In the genomic region with DNA sequence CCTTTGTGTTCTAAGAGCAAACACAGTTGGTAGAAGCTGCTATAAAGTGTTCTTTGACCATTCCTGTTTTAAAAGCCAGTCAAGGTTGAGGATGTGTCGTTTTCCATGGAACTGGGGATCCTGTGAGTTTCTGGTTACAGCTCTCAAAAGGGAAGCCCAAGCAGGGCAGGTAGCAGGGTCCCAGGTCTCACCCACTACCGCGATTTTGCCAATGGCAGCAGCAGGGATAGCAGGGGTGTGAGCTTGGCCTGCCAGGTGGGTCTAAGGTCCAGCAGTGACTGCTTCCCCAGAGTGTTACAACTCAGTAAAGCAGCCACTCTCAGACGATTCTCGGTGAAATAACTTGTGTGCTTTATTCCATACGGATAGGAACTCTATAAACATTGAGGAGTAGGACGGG, we compare ENCODE assay signal across 21 mouse cellular contexts. TPM values are rescaled to one million over a fixed set of nuclear protein-coding genes. Genes with fewer than 3 reads are reported as not detected.
DNase-seq lines count a peak whose midpoint lies in the region; ATAC-seq lines count a peak whose summit lies in the region.
"Had no signal": no experiment of that assay in that cellular context is flagged by ENCODE, and none has a peak within 500 bp of the region (broad histone marks: within the 10 kb centered on the region; RNA-seq: fewer than 3 reads in every experiment).

No protein-coding gene starts in this region.

- H3K36me3 ChIP-seq in heart, embryonic 10.5 days: no peaks in the 10 kb centered on the region
- H3K36me3 ChIP-seq in kidney, embryonic 16.5 days (ENCODE audit: insufficient read depth, low read length): no peaks in the 10 kb centered on the region
- no peaks in the 10 kb centered on the region for H3K36me3 ChIP-seq in neural tube, embryonic 12.5 days
- H3K36me3 ChIP-seq in neural tube, embryonic 15.5 days: no peaks in the 10 kb centered on the region
- H3K36me3 ChIP-seq: heart, embryonic 15.5 days; midbrain, embryonic 13.5 days had no signal

- H3K4me2 ChIP-seq in kidney, embryonic 16.5 days (replicated peaks; ENCODE audit: low read depth, low read length): no peak overlapping the region
- no peak overlapping the region for H3K4me2 ChIP-seq in neural tube, embryonic 12.5 days (replicated peaks)
- H3K4me2 ChIP-seq in neural tube, embryonic 15.5 days: no peak overlapping the region
- H3K4me2 ChIP-seq: embryonic facial prominence, embryonic 12.5 days; heart, embryonic 15.5 days; hindbrain, embryonic 14.5 days; midbrain, embryonic 13.5 days had no signal

- WGBS in heart, embryonic 10.5 days: 84% methylated on average over 7 of the region's 7 CpGs
- 45% methylated on average over 7 of the region's 7 CpGs for WGBS in kidney, embryonic 16.5 days
- WGBS in neural tube, embryonic 12.5 days: 76% methylated on average over 7 of the region's 7 CpGs
- WGBS in neural tube, embryonic 15.5 days: 71% methylated on average over 7 of the region's 7 CpGs

- H3K4me3 ChIP-seq in heart, embryonic 10.5 days: no peak overlapping the region
- no peak overlapping the region for H3K4me3 ChIP-seq in kidney, embryonic 16.5 days (ENCODE audit: low read length)
- H3K4me3 ChIP-seq in neural tube, embryonic 12.5 days: no peak overlapping the region
- no peak overlapping the region for H3K4me3 ChIP-seq in neural tube, embryonic 15.5 days (replicated peaks)
- H3K4me3 ChIP-seq: embryonic facial prominence, embryonic 12.5 days; heart, embryonic 15.5 days; midbrain, embryonic 13.5 days had no signal

- H3K27ac ChIP-seq in heart, embryonic 10.5 days: no peak overlapping the region
- H3K27ac ChIP-seq in kidney, embryonic 16.5 days (ENCODE audit: low read length): peak overlapping the region; percentile 71; the same call in 1 of the 2 replicates
- H3K27ac ChIP-seq in neural tube, embryonic 12.5 days: no peak overlapping the region
- H3K27ac ChIP-seq in neural tube, embryonic 15.5 days (replicated peaks): no peak overlapping the region
- H3K27ac ChIP-seq: embryonic facial prominence, embryonic 12.5 days; heart, embryonic 15.5 days; hindbrain, embryonic 14.5 days; midbrain, embryonic 13.5 days had no signal

- no peaks in the 10 kb centered on the region for H3K4me1 ChIP-seq in heart, embryonic 10.5 days
- peaks cover 20% of the 10 kb centered on the region for H3K4me1 ChIP-seq in kidney, embryonic 16.5 days (ENCODE audit: insufficient read depth, low read length)
- H3K4me1 ChIP-seq in neural tube, embryonic 12.5 days: peaks cover 19% of the 10 kb centered on the region
- H3K4me1 ChIP-seq in neural tube, embryonic 15.5 days: peaks cover 26% of the 10 kb centered on the region
- H3K4me1 ChIP-seq: embryonic facial prominence, embryonic 12.5 days had no signal

- H3K9ac ChIP-seq in kidney, embryonic 16.5 days (replicated peaks; ENCODE audit: low read length): no peak overlapping the region
- no peak overlapping the region for H3K9ac ChIP-seq in neural tube, embryonic 12.5 days
- no peak overlapping the region for H3K9ac ChIP-seq in neural tube, embryonic 15.5 days (replicated peaks)
- H3K9ac ChIP-seq: embryonic facial prominence, embryonic 12.5 days; heart, embryonic 15.5 days; hindbrain, embryonic 14.5 days; midbrain, embryonic 13.5 days had no signal

- peak; percentile 21; the same call in 1 of the 2 replicates for ATAC-seq in kidney, embryonic 16.5 days (ENCODE audit: low FRiP score, low TSS enrichment)
- peak; percentile 19; the same call in 1 of the 2 replicates for ATAC-seq in neural tube, embryonic 12.5 days (ENCODE audit: low FRiP score, low read depth)
- ATAC-seq in neural tube, embryonic 15.5 days (ENCODE audit: low FRiP score): no peak
- ATAC-seq: midbrain, embryonic 13.5 days had no signal

- no peaks in the 10 kb centered on the region for H3K27me3 ChIP-seq in heart, embryonic 10.5 days (ENCODE audit: insufficient read depth, poor library complexity, severe bottlenecking)
- H3K27me3 ChIP-seq in kidney, embryonic 16.5 days (ENCODE audit: insufficient read depth, low read length): no peaks in the 10 kb centered on the region
- H3K27me3 ChIP-seq in neural tube, embryonic 12.5 days (replicated peaks): no peaks in the 10 kb centered on the region
- no peaks in the 10 kb centered on the region for H3K27me3 ChIP-seq in neural tube, embryonic 15.5 days (replicated peaks)
- H3K27me3 ChIP-seq: embryonic facial prominence, embryonic 12.5 days; heart, embryonic 15.5 days; midbrain, embryonic 13.5 days had no signal

- H3K9me3 ChIP-seq in heart, embryonic 10.5 days: no peaks in the 10 kb centered on the region
- H3K9me3 ChIP-seq in kidney, embryonic 16.5 days (ENCODE audit: low read length): no peaks in the 10 kb centered on the region
- H3K9me3 ChIP-seq in neural tube, embryonic 12.5 days: no peaks in the 10 kb centered on the region
- no peaks in the 10 kb centered on the region for H3K9me3 ChIP-seq in neural tube, embryonic 15.5 days (replicated peaks)
- H3K9me3 ChIP-seq: embryonic facial prominence, embryonic 12.5 days; heart, embryonic 15.5 days; midbrain, embryonic 13.5 days had no signal

- peak; percentile 67 for DNase-seq in heart, embryonic 10.5 days (ENCODE audit: low spot score)
- DNase-seq in heart, postnatal 36 days: no peak
- no peak for DNase-seq in kidney, postnatal 25 days
- no peak for DNase-seq in thymus, adult 18-20 months
- DNase-seq: adrenal gland, postnatal 25 days; B cell, adult 2 months; embryo, embryonic 11 days; kidney, adult 18-20 months; layer of hippocampus, postnatal 36 days; left cerebral cortex, postnatal 4 days; lung, adult 18-20 months; lung, postnatal 4 days; spleen, adult 18-20 months; thymus, postnatal 25 days had no signal

- intact Hi-C loops in heart, postnatal 36 days (cut with DNase I): no loop called here

RNA-seq across cellular contexts. Expression of a gene that starts 22.6 kb away (rescaled TPM):
- polyA plus RNA-seq in heart, embryonic 10.5 days (2016; fragmentation: Nextera tagmentation; extraction: Ambion mirVana): 16.1 and 21.9 TPM in 2 replicates
- 10 to 100 TPM; 10.6 to 12.4 TPM for total RNA-seq in heart, postnatal 36 days (2021)
- 18.8 and 23.7 TPM in 2 replicates for polyA plus RNA-seq in kidney, embryonic 16.5 days (2015; fragmentation: Nextera tagmentation; extraction: Ambion mirVana)
- polyA plus RNA-seq in neural tube, embryonic 12.5 days (2016; fragmentation: Nextera tagmentation; extraction: Ambion mirVana): 14.1 and 17.8 TPM in 2 replicates
- polyA plus RNA-seq in neural tube, embryonic 15.5 days (2015; fragmentation: Nextera tagmentation; extraction: Ambion mirVana): 5.3 and 11.6 TPM in 2 replicates

RNA-seq across cellular contexts. Expression of a gene that starts 23.0 kb away (rescaled TPM):
- polyA plus RNA-seq in heart, embryonic 10.5 days (2016; fragmentation: Nextera tagmentation; extraction: Ambion mirVana): 62.6 and 65.8 TPM in 2 replicates
- total RNA-seq in heart, postnatal 36 days (2021): 10 to 100 TPM; 92.3 to 95.7 TPM
- 79.1 and 81.9 TPM in 2 replicates for polyA plus RNA-seq in kidney, embryonic 16.5 days (2015; fragmentation: Nextera tagmentation; extraction: Ambion mirVana)
- polyA plus RNA-seq in neural tube, embryonic 12.5 days (2016; fragmentation: Nextera tagmentation; extraction: Ambion mirVana): 82.8 and 87.8 TPM in 2 replicates
- 112 and 117 TPM in 2 replicates for polyA plus RNA-seq in neural tube, embryonic 15.5 days (2015; fragmentation: Nextera tagmentation; extraction: Ambion mirVana)
